ENCODE assay signal across 8 mouse cellular contexts in genomic region chr1:171074283-171074682, GRCm38 (mm10). TPM values are rescaled to one million over a fixed set of nuclear protein-coding genes. Genes with fewer than 3 reads are reported as not detected.
A peak's percentile ranks its signal among the peaks of the same experiment; 100 is the strongest.
DNase-seq lines count a peak whose midpoint lies in the region; ATAC-seq lines count a peak whose summit lies in the region.
"Not testable (repeated sequence)": the region's sequence is repeated elsewhere in the genome, so short reads cannot be mapped to it uniquely, and the experiment has no call there.

No protein-coding gene starts in this region.

- not testable (repeated sequence) for H3K4me1 ChIP-seq in limb, embryonic 15.5 days

- not testable (repeated sequence) for H3K36me3 ChIP-seq in limb, embryonic 15.5 days

- WGBS in limb, embryonic 15.5 days: 22% methylated on average over 7 of the region's 10 CpGs

- peaks cover 38% of the 10 kb centered on the region for H3K27me3 ChIP-seq in limb, embryonic 15.5 days

- not testable (repeated sequence) for H3K4me3 ChIP-seq in limb, embryonic 15.5 days

- DNase-seq in MN1 (ENCODE audit: low spot score): peak; percentile 54
- peak; percentile 79 for DNase-seq in embryo, embryonic 10.5 days (ENCODE audit: low spot score)
- DNase-seq in forelimb bud, embryonic 11.5 days (ENCODE audit: low read depth, low spot score): peak; percentile 75
- DNase-seq in hindlimb bud, embryonic 11.5 days (ENCODE audit: extremely low spot score, low read depth, low spot score): peak; percentile 73
- DNase-seq in lung, postnatal 4 days: peak; percentile 26 to 43
- peak; percentile 62 for DNase-seq in retina, embryonic 14.5 days (ENCODE audit: low spot score)
- peak; percentile 83 for DNase-seq in yolk sac, embryonic 10.5 days (ENCODE audit: low spot score)

- H3K9me3 ChIP-seq in limb, embryonic 15.5 days: not testable (repeated sequence)

- not testable (repeated sequence) for H3K4me2 ChIP-seq in limb, embryonic 15.5 days

- not testable (repeated sequence) for H3K27ac ChIP-seq in limb, embryonic 15.5 days

- H3K9ac ChIP-seq in limb, embryonic 15.5 days: not testable (repeated sequence)

- 0 out of 2 replicates have a peak, but pooled peaks have one; percentile 11 for ATAC-seq in limb, embryonic 15.5 days (ENCODE audit: insufficient number of reproducible peaks, low FRiP score, low TSS enrichment, low read depth)

RNA-seq across cellular contexts. Expression of gene Fcgr3, which starts 9.5 kb away (rescaled TPM):
- polyA plus RNA-seq in limb, embryonic 15.5 days (2015; fragmentation: Nextera tagmentation; extraction: Ambion mirVana): 25.9 and 32.2 TPM in 2 replicates

RNA-seq across cellular contexts. Expression of gene Cfap126, which starts 39.4 kb away (rescaled TPM):
- 1.1 and 2.2 TPM in 2 replicates for polyA plus RNA-seq in limb, embryonic 15.5 days (2015; fragmentation: Nextera tagmentation; extraction: Ambion mirVana)

RNA-seq across cellular contexts. Expression of gene Fcgr4, which starts 55.6 kb away (rescaled TPM):
- 1.0 and 1.1 TPM in 2 replicates for polyA plus RNA-seq in limb, embryonic 15.5 days (2015; fragmentation: Nextera tagmentation; extraction: Ambion mirVana)
